Mouse (Mus musculus): ENCODE measurements at regions not wholly inside any gene's neighbourhood (a gene's known extent, or its start where the extent isn't known, plus 50 kb on each side); places are given as distances from the start of the nearest gene placed in this dataset.

DNA sequence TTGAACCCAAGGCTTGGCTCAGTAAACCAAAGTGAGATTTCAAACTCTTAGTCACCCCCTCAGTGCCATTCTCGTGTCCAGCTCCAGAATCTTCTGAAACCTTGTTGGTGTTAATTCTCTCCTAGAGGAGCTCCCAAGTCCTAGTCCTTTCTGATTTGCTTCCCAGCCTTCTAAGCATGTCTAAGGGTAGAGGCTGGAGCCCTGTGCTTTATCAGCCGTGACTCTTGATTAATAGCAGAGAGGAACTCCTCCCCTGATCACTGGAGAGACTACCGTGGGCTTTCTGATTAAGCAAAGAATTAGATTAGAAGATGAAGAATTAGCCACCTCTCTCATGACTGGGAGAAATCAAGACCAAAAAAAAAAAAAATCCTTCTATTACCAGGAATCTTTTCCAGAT is 111.5 kb upstream of the Rxfp2 start:
- in situ Hi-C loops (cut with MboI; ENCODE audit: unreplicated experiment in 2 of 2): no loop called here

GRCm38 (mm10) chr5:149908376-149909078 is 109.9 kb upstream of the Rxfp2 start:
- in situ Hi-C loops (cut with MboI; ENCODE audit: unreplicated experiment in 2 of 2): no loop called here

GRCm38 (mm10) chr5:149909108-149909739 is 109.3 kb upstream of the Rxfp2 start:
- in situ Hi-C loops (cut with MboI; ENCODE audit: unreplicated experiment in 2 of 2): no loop called here

GRCm38 (mm10) chr5:149909971-149910370 is 108.5 kb upstream of the Rxfp2 start:
- in situ Hi-C loops (cut with MboI; ENCODE audit: unreplicated experiment in 2 of 2): no loop called here

DNA sequence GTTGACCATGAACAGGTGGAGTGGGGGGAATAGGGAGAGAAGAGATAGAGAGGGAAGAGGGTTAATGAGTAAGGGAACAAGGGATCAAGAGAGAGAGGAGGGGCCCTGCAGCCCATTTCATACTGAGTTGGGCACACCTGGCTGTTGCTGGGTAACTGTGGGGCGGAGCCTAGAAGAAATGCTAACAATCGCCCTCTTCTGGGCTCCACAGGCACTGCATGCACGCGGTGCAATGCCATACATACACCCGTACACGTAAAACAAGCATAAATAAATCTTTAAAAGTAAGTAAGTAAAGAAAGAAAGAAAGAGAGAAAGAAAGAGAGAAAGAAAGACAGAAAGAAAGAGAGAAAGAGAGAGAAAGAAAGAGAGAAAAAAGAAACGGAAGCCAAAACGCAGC is 106.5 kb upstream of the Rxfp2 start:
- in situ Hi-C loops (cut with MboI; ENCODE audit: unreplicated experiment in 2 of 2): no loop called here

- in situ Hi-C loops (cut with MboI; ENCODE audit: unreplicated experiment in 2 of 2): no loop called here
Observed at GRCm38 (mm10) chr5:149915761-149916160, 102.7 kb upstream of the Rxfp2 start.

DNA sequence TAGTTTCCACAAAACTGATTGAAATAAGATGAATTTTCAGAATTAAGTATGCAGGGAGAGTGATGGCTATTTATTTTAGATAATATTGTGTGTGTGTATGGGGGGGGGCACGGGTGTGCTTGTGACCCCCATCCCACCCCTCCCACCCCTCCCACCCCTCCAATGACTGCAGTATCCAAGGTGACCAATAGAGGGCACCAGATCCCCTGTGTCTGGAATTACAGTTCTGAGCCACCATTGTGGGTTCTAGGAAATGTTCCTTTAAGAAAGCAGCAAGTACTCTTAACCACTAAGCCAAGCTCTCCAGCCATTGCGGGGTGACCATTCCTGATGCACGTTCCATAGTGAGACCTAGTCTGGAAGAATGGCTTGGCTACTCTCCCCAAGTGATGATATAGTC is 101.1 kb upstream of the Rxfp2 start:
- in situ Hi-C loops (cut with MboI; ENCODE audit: unreplicated experiment in 2 of 2): no loop called here

DNA sequence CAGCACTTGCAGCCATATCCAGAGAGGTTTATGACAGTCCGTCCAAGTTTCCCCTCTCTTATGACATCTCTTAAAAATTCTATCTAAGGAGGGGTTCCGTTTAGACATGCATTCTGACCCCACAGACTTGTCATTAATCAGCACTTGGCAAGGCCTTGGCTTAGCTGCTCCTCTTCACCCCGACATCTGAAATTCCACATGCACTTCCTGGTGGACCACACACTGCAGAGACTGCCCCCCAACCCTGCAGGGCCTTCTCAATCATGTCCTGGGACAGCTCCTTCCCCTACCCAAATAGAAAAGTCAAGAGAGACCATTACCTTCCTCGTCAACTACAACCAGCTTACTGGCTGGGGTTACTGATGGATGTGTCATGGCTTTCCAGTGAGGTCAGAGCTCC is 99.4 kb upstream of the Rxfp2 start:
- in situ Hi-C loops (cut with MboI; ENCODE audit: unreplicated experiment in 2 of 2): no loop called here

- in situ Hi-C loops (cut with MboI; ENCODE audit: unreplicated experiment in 2 of 2): no loop called here
Observed at GRCm38 (mm10) chr5:149920326-149920725, 98.1 kb upstream of the Rxfp2 start.

DNA sequence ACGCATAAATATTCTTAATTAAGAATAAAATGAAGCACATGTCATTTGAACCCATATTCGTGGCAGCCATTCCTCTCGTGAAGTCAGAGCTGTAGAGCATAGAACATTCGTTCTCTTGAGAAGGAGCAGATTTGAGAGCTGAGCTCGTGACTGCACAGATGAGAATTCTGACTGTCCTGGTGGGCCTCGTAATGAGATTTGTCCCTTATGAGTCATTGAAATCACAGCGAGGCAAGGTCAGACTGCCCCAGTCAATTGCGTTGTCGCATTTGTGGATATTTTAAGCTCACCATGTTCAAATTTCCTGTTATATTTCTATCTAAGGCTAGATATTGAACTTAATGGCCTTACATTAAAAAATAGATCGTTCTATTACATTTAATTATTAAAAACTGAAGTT is 94.0 kb upstream of the Rxfp2 start:
- in situ Hi-C loops (cut with MboI; ENCODE audit: unreplicated experiment in 2 of 2): no loop called here

GRCm38 (mm10) chr5:149926786-149927185 is 91.7 kb upstream of the Rxfp2 start:
- in situ Hi-C loops (cut with MboI; ENCODE audit: unreplicated experiment in 2 of 2): no loop called here

GRCm38 (mm10) chr5:149931574-149932161 is 86.8 kb upstream of the Rxfp2 start:
- in situ Hi-C loops (cut with MboI; ENCODE audit: unreplicated experiment in 2 of 2): no loop called here

DNA sequence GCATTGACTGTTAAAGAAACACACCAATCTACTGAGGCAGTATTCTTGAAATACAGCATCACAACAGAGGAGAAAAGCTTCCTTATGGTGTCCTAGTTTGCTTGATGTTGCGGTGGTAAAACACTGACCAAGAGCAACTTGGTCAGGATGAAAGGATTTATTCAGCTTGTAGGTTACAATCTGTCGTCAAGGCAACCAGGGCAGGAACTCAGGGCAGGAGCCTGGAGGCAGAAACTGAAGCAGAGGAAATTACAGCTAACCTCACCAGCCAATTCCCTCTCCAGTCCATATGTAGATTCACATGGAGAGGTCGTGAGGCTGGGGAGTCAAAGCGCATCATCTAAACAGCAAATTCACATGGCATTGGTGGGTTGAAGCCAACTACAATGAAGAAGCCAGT is 86.3 kb upstream of the Rxfp2 start:
- in situ Hi-C loops (cut with MboI; ENCODE audit: unreplicated experiment in 2 of 2): no loop called here

GRCm38 (mm10) chr5:149945651-149946050 is 72.8 kb upstream of the Rxfp2 start:
- in situ Hi-C loops (cut with MboI; ENCODE audit: unreplicated experiment in 2 of 2): no loop called here

GRCm38 (mm10) chr5:149947491-149947890 is 71.0 kb upstream of the Rxfp2 start:
- in situ Hi-C loops (cut with MboI; ENCODE audit: unreplicated experiment in 2 of 2): no loop called here

- in situ Hi-C loops (cut with MboI; ENCODE audit: unreplicated experiment in 2 of 2): no loop called here
Observed at GRCm38 (mm10) chr5:149956931-149957330, 61.5 kb upstream of the Rxfp2 start.

DNA sequence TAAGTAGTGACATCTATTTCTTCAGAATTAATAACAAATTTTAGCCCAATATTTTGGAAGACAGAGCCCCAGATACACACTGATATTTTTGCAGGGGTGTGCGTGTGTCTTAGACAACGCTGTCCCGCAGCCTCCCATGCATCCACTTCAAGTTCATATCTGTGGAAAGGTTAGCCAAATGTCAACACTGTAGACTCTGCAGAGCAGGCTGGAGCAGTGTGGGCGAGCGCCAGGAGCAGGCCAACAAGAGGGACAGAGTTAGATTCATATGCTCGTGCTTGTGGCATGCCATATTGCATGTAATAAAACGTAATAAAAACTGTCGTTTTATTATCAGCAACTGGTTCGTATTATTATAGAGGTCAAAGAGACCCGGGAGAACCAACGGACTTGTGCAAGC is 57.3 kb upstream of the Rxfp2 start:
- in situ Hi-C loops (cut with MboI; ENCODE audit: unreplicated experiment in 2 of 2): no loop called here

DNA sequence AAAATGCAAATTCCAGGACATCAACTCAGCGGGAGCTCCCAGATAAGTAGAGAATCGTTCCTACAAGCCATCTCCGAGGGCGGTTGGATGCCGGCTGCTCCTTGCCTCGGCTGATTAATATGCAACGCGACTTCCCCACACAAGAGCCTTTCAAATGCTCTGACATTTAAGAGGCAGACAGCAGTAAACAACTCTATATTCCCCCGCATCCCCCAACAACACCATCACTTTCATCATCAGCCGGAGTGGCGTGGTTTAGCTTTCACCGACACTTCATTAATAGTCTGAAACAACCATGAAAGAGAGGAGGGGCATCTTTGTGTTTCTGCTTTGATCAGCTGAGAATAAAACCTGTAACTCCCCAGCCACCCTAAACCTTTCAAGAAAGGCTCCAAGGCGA is 53.7 kb upstream of the Rxfp2 start:
- in situ Hi-C loops (cut with MboI; ENCODE audit: unreplicated experiment in 2 of 2): no loop called here
